Mouse (Mus musculus) thymus, postnatal 4 days (tissue): ENCODE data around the gene Lipm.

Source experiments
- DNase-seq: peaks from one replicate; pipeline ENCODE4 v3.0.0; 2021

Lipm gene

DNA sequence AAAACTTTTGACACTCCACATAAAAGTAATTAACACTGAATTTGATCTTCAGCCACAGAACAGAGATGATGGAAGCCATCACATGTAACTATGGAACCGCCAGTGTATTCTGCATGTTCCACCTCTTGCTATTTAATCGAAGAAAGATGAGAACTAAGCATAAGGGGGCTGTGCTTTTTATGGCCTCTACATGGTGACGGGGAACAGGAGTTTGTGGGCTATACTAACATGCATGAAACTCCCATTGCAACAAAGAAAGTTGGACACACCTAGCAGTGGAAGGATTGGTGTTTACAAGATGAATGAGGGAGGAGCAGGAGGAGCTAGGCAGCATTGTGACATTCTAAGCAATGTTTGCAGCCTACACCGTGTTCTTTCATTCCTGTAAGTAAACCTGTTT is at the start of gene Lipm:
Gene Lipm, plus strand, starts transcription at position 301 of the 400 bp plus-strand sequence.
- DNase-seq, result no peak

DNA sequence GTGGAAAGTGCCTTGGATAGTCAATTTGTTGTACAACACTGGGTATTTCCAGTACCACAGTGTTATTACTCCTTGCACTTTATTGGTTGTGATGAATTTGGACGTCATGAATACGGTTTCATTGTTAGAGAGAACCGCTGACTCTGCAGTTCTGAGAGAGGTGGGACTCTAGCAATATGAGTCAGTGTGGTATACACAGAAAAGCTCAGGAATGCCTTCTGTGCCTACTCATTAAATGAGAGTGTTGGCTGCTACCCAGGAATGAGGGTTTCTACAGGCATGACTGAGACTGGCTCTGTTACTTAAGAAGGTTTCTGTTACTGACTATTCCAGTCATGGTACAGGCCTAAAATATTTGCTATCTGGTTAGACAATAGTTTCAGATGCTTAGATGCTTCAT is 49.2 kb upstream of the Lipm start:
- DNase-seq, result no peak

DNA sequence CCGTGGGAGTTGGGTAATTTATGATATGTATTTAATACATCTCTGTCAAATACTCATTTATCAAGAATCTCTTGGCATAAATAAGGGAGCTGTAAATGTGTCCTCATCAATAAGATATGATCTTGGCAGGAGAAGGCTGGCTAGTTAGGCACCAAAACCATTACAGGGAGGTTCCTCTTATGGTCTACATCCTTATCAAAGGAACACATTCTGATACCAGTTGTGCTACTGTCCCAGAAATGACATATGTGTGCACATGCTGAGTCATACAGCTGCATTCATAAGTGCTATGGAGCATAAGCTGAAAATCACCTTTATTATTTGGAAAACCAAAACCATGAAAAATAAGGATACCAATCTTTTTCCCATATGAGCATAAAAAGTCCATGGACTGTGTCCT is 37.2 kb upstream of the Lipm start:
- no peak for DNase-seq

DNA sequence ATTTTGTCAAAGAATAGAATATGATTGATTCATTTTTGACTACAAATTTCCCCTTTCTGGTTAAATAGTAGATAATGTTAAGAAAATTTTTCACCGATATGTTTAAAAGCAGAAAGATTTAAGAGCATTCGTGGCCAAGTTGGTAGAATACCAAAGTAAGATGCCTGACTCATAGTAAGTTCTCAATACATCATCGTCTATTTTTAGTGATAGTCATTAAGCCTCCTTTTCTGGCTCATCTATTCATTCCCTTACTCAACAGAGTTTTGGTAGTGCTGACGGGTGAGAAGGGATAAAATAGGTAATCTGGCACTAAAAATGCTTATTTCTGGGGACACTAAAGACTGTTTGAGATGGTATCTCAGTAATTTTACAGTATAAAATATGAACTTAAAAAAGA is 36.7 kb upstream of the Lipm start:
- no peak for DNase-seq

DNA sequence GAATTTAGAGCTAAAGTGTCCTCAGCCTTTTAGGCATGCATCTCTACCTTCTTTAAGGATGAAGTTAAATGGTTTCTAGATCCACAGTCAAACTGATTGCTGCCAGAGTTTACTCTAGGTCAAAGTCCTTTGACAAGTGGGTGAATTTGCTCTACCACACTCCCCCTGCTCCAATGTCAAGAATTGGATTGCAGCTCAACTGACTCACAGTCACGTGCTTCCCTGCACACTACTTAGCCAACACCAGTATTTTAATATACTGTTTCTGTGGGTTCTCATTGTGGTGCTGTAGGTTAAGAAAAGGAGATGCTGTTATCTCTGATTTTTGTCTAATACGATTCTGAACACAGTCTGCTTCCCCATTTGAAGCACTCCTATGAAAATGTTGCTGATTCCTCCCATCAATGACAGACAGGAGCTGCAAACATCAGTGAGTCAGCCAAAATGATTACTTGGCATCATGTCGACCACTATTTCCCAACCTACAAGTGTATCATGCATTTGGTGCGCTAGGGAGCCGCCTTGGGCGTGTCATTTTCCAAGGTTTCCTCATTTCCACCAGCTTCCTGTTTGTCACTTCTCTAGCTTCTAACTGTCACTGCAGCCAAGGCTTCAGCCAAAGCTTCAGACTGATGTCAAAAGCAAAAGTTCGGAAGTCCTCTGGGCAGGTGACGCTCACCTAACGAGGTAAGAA is 33.8 kb upstream of the Lipm start, which contains the start of gene Lipn:
Gene Lipn, plus strand, starts transcription at position 580 of the 694 bp plus-strand sequence.
- no peak for DNase-seq

DNA sequence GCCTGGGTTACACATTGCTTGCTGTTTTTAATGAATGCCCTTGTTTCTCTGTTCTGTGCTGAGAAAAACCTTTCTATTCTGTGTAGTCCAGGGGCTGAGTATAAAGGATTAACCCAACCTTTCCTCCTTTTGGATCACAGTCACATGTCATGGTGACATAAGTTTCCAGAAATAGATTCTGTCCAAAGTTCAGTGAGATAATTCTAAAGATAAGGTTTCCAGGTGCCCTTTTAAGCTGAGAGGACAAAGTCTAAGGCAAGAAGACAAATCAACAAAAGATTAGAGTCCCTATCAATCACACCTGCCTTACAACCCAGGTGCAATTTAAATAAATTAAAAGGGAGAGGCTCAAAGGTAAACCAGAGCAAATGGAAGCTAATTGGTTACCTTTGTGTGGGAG is 26.5 kb upstream of the Lipm start:
- DNase-seq, result no peak

DNA sequence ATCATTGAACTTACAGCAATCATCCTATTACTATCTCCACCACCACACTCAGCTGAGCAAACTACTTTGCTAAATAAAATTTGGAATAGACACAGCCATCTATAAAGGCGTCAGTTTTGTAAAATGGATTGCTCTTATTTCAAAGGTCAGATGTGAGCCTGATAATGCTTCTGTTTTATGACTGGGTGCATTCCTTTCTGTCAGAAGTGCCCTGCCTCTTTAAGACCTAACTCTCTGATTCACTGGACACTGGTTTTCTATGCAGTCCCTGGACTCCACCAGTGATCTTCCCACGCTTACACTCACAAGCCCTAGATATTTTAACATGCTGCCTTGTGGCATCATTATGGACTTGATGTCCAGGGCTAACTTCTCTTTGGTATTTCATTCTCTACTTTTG is 22.6 kb upstream of the Lipm start:
- no peak for DNase-seq

DNA sequence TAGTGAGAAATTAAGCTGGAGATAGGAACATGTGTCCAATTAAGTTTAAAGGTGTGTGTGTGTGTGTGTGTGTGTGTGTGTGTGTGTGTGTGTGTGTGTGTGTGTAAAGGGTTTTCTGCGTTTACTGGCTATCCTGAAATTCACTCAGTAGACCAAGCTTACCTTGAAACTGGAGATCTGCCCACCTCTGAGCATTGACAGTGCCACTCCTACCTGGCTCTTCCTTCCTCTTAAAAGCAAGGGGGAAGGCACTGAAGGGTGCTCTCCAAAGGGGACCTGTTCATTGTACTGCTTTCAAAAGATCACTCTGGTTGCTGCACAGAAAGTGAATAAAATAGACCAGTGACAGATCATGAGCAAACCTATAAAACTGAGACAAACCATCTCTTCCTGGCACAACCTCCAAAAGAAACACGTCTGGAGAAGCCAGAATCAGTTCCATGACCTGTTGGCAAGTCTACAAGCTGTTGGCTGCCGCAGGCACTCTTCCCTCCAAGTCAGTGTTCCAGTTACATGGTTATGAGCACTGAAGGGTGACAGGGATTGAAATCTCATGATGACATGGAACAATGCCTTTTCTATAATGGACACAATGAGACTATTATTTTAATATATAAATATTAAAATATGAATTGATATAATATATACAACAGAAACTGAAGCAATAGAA is 11.6 kb upstream of the Lipm start:
- DNase-seq, result no peak

DNA sequence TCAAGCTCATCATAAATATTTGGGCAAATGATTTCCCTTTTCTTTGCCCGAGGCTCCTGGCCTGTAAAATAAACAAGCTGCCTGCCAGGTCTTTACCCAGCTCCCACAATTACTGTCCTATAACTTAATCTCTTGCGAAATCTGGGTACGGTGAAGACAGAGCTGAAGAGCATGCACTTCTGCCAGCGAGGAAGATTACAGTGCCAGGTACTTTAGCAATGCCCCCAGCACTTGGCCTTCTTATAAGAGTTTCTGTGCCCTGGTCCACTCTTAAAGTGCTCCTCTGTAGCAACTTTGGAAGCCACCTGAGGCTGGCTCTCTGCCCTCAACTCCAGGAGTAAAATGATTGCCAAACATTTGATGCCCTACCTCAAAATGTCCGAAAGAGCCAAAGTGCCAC is 5.4 kb upstream of the Lipm start:
- no peak for DNase-seq

DNA sequence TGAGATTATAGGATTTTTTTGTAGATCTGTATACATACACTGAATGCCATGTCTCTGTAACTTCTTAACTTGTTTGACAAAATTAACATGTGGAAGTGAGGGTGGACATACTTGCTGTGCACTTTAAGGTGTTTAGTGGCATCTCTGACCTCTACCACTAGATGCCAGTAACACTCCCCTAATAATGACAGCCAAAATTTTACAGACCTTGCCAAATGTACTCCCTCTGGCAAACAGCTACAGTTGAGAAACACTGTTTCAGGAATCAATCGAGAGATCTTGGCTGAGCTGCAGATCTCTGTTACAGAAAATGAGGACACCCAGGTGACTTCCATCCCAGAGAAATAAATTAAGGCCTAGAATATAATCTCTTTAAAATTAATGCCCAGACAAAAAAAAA is 4.5 kb upstream of the Lipm start:
- no peak for DNase-seq

DNA sequence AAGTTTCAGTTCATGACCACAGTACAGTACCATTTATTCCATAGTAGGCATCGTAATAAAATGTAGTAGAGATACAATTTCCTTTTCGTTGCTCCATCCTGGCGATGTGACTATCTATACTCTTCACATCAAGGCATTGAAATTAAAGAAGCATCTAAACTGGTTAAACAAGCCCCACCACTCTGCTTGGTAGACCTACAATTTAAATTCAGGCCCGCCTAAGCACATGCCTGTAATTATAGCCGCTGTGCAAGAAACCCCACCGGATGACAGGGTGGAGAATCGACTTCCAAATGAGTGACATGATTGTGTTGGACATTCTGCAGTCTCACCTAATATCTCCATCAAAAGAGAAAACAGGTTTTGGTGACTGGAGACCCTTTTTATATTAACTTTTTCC is 1.2 kb downstream of the Lipm start:
- no peak for DNase-seq

DNA sequence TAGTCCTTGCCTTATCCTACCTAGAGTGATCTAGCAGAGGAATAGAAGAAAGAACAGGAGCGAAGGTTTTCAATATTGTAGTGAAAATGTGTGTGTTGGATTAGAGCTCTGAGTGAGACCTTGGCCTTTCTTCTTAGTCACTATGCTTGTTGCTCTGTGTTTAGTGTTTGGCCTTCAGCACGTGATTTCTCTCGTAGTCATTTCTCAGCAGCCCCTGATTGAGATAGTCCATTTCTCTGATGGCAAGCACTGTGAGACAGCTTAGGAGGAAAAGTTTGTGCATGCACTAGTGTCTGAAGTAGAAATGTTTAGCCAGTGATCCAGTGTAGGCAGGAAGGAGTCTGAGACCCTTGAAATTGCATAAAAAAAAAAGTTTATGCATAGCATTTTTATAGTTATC is 4.1 kb downstream of the Lipm start:
- DNase-seq, result no peak

DNA sequence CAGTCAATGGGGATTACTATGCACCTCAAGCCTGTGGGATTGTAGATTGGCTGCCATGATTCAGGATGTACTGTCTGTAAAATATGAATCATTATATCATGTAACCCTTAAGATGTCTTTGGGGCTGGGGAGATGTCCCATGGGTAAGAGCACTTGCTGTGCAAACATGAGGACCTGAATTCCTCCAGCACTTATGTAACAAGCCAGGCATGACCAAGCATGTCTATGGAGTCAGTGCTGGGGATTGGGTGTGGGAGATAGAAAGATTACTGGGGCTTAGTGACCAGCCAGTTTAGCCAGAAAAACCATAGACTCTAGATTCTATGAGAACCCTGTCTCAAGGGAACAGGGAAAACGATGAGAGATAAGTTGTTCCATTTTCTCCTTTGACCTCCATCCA is 18.4 kb downstream of the Lipm start:
- DNase-seq, result no peak

DNA sequence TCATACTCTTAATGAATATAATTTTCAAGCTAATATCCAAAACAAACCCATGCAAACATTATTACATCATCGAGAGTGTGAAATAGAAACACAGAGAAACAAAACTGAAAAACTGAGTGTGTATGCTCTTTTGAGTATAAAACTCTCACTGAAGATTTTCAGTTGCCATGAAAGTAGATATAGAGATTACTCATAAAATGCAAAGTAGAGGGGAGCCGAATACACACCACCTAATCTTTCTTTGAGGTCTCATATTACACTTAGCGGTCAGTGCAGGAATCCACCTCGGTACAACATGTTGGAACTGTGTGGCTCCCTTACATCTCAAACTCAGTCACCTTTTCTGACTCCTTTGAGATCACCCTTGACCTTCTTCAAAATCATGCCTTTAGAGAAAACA is 18.9 kb downstream of the Lipm start:
- no peak for DNase-seq

DNA sequence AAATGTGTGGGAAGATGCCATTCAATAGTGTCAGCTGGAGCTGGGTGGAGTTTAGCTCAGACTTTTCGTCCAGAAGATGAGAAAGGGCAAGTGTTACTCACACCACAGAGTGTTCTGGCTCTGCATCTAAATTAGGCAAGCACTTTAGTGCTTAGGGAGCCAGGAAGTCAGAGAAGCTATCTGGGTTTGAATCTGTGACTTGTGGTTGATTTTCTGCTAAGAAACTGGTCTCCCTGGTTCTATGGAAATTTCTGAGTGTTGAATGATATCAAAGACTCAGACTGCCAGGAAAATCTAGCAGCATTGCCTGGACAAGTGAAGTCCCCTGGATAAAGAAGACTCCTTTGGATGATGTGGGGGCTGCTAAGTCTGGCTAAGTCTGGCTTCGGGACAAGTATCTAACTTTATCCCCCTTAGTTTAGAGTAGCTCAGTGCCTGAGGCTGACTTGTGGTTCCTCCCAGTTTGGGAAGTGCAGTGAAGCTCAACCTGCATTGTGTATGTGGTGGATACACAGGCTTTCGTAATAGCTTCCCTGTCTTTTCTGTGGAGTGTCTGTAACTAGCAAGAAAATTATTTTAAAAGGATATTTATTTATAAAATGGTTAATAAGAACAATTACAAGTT is 19.5 kb downstream of the Lipm start:
- DNase-seq, result no peak

DNA sequence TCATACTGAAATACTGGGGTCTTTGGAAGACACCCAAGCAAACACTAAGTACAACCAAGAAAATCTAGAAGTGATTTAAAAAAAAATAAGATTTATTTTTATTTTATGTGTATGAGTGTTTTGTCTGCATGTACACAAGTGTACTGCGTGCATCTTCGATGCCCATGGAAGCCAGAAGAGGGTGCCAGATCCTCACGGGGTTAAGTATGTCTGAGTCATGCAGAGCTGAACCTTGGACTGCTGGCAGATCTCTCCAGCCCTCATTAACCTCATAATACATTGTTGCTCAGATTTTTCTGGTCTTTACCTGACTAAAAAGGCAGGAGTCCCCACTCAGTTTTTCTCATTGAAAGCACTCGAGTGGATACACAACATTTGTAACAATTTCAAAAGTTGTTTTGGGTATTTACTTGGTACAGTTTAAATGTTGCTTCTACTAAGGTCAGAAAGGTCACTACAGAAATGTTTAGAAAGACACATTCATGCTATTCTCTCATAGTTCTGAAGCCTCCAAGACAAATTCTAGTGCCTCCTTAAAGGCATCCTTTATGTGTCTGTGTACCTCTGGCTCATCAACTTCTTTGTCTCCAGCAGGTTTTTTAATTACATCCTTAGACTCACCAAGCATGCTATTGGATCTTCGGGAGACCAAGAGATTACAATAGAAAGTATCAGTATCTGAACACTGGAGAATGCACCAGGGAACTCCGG is 38.1 kb downstream of the Lipm start:
- no peak for DNase-seq

DNA sequence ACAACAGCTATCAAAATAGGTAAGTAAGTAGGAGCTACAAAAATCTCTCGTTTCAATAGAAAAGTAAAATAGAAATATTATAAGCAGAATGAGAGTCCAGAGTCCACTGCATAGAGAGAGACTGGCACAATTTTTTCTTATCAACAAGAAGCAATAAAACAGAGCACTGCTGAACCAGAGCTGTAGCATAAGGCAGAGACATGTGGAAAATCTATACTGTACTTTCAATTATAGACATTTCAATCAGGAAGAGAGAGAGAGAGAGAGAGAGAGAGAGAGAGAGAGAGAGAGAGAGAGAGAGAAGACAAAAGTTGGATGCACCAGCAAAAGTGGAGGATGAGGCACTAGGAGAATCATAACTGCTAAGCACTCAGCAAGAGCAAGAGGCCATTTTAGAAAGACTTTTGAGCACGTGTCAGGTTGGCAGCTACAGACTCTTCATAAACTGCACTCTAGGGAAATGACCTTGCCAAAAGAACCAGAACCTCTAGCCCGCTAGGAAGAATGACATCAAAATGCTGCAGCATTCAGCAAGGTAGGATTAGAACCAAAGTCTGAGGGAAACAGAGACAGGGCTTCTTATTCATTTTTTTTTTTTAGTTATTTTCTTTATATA is 38.8 kb downstream of the Lipm start:
- no peak for DNase-seq

DNA sequence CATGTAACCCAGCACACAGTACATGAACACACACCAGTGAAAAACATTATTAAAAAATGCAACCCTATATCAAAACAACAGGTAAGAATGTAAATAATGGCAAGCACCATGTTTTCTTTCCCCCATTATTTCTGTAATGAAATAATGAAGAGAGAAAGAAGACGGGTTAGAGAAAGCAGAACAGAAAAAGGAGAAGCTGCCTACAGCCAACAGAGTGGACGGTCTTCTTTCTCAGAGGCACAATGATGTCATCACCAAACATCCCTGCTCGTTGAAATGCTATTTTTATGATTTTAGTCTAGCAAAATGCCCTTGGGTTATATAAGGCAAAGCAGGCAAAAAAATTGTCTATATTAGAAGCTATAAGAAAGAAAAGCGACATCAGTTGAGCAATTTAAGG is 47.7 kb downstream of the Lipm start:
- no peak for DNase-seq

DNA sequence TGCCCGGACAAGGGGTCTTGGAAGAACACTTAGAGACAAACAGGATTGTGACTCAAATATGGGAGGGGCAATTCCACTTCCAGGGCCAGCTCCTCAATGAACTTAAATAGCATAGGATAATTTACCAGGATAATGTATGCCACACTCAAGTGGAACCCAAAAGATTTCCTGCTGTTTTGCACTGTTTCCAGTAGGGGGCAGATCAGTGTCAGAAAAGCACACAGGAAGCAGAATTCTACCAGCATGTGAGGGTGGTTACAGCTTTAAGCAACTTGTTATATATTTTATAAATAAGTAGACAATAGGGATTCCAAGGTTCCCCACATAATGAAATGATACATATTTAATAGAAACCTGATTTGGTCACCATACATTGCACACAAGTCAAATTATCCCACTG is 51.2 kb downstream of the Lipm start:
- no peak for DNase-seq

DNA sequence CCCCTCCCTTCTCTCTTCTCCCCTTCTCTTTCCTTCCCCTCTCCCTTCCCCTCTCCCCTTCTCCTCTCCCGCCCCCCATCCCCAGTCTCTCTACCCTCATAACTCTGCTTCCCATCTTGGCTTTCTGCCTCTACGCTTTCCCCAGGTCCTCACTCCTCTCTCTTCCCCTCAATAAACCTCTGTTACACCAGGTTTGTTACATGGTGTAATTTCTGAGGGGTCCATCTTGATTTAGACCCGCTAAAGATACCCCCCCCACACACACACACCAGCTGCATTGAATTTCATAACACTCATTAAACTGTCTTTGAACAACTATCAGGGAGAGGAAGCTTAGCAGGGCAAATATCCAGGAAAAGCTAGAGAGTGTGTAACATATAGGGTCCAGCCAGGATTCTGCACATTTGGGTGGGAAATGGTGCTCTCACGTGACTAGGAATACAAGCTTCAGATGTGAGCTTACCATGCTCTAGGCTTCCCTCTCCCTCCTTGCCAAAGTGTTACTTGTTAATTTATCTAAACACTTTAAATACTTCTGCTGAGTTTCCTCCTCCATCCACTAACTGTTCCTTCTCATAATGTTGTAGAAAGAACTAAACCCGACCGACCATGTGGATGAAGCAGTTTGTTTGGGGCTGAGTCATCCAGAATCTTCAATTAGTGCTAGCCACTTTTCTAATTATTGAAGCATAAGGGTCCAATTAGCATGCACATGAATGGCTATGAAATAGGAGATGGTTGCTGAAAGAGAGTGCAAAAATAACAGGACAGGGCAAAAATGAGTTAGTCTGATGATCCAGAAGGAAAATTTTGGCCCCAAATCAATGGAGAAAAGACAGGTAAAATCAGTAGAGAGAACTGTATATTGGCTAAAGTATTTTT is 52.8 kb downstream of the Lipm start:
- DNase-seq, result peak; percentile 5

DNA sequence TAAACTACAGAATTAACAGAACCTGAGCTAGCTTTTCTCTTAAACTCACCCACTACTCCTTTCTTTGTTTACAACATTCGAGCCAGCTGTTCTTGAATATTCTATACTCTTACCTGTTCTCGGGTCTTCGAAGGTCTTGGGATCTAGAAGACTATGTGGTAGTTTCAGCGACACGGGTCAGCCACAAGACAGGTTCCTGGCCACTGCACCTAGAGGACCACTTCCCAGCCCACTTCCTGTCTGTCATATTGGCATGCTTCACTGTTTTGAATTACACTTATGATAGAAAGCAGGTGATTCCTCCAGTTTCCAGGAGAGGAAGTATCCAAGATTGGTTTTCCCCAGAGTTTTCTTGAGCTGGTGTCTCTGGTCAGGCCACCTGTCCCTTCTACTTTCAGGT is 62.0 kb downstream of the Lipm start:
- no peak for DNase-seq

DNA sequence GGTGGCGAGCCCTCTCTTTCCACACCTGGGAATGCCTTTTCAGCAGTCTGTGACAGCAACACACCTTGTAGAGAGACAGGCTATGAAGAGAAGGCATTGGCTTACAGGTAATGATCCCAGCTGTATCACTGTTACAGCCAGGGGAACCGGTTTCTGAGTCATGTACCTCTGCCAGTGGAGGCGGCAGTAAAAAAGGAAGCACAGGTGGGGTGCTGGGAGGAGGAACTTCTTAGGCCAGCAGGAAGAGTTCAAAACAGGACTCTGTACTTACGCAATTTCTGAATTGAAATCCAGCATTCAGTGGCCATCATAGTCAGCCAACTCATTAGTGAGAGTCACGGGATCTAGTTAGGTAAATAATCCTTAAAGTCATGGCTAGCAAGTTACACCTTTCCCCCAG is 65.2 kb downstream of the Lipm start, which contains the start of gene Ankrd22:
Gene Ankrd22, minus strand, starts transcription at position 163 of the 400 bp plus-strand sequence.
- DNase-seq, result peak; percentile 50
